Mouse (Mus musculus) heart, adult 2 months (tissue): ENCODE data around the gene Slc35d1. TPM values are rescaled to one million over a fixed set of nuclear protein-coding genes. Genes with fewer than 3 reads are reported as not detected.

ENCODE experiments used
- DNase-seq, 2 experiments: peaks; one replicate each; pipeline ENCODE4 v3.0.0; 2021
- H3K27ac ChIP-seq: fragments of 200-600 bp; 2 replicates; pipeline ENCODE4 v1.8.1; 2022
- H3K27me3 ChIP-seq: fragments of 200-500 bp; 2 replicates; pipeline ENCODE4 v1.6.1; 2012; ENCODE audit warnings: mild to moderate bottlenecking, low read length, inconsistent platforms, mixed read lengths; ENCODE audit not compliant: control insufficient read depth, insufficient read depth
- H3K36me3 ChIP-seq: fragments of 200-500 bp; 2 replicates; pipeline ENCODE4 v1.6.1; 2012; ENCODE audit warnings: low read length, inconsistent platforms; ENCODE audit not compliant: control insufficient read depth, insufficient read depth
- H3K4me1 ChIP-seq: fragments of 200-500 bp; 2 replicates; pipeline ENCODE4 v1.6.1; 2011; ENCODE audit warnings: low read length; ENCODE audit not compliant: control insufficient read depth, insufficient read depth
- H3K4me3 ChIP-seq: fragments of 200-600 bp; 2 replicates; pipeline ENCODE4 v1.8.1; 2022
- H3K79me2 ChIP-seq: fragments of 200-500 bp; replicated peaks from 2 replicates; pipeline ENCODE4 v1.6.1; 2012; ENCODE audit warnings: mild to moderate bottlenecking, inconsistent platforms, low read length, moderate library complexity, mixed read lengths; ENCODE audit not compliant: control insufficient read depth, insufficient read depth
- H3K9ac ChIP-seq: fragments of 200-500 bp; 2 replicates; pipeline ENCODE4 v1.6.1; 2012; ENCODE audit warnings: low read depth, mild to moderate bottlenecking, control low read depth, inconsistent platforms, low read length, mixed read lengths
- CTCF ChIP-seq: fragments of 200-600 bp; IDR thresholded peaks from 2 replicates; pipeline ENCODE4 v1.8.1; 2022; ENCODE audit warnings: antibody characterized with exemption, mild to moderate bottlenecking, moderate library complexity
- EP300 ChIP-seq: fragments of 200-500 bp; IDR thresholded peaks from 2 replicates; pipeline ENCODE4 v1.6.1; 2011; ENCODE audit warnings: low read depth, low read length, control low read depth; ENCODE audit not compliant: insufficient read depth
- POLR2A ChIP-seq: fragments of 200-500 bp; IDR thresholded peaks from 2 replicates; pipeline ENCODE4 v1.6.1; 2011; ENCODE audit warnings: mild to moderate bottlenecking, low read depth, low read length, control low read depth; ENCODE audit not compliant: insufficient read depth
- WGBS: fragments of 180-500 bp; shearing (Covaris S2); methylation state at CpG from one replicate; pipeline ENCODE4 v1.1.7; 2018; 5-methylcytosine and 5-hydroxymethylcytosine counted together
- intact Hi-C: fragments of 180-260 bp; cut with DNase I; formaldehyde crosslinking; loops from one replicate; pipeline ENCODE4 v1.15.1; 2025
- polyA plus RNA-seq: library from polyadenylated mRNA; depleted of rRNA; stranded (reverse); fragments of >200 nt; gene quantifications from 2 replicates; pipeline ENCODE4 v1.2.3, GENCODE M21; 2012
- total RNA-seq, 2 experiments: library from RNA; stranded (reverse); gene quantifications; 2 replicates each; pipeline ENCODE4 v1.2.3; 2021

The Slc35d1 gene
- total and polyA plus RNA-seq, 3 experiments, result 3.9 to 8.0 (median 7.6) TPM

- WGBS, result 34% methylated on average over 6 of the region's 6 CpGs
- DNase-seq, result no peak
- H3K4me1 ChIP-seq, result no peaks in the 10 kb centered on the region
- H3K36me3 ChIP-seq, result no peaks in the 10 kb centered on the region
- intact Hi-C loops, result no loop called here
- H3K27me3 ChIP-seq, result no peaks in the 10 kb centered on the region
- no peaks in the 10 kb centered on the region for H3K79me2 ChIP-seq
- H3K4me3 ChIP-seq, result no peak overlapping the region
- TF ChIP-seq EP300 (no peak), CTCF (no peak)
- H3K27ac ChIP-seq, result no peak overlapping the region
- no peak overlapping the region for H3K9ac ChIP-seq
Observed at GRCm38 (mm10) chr4:103249436-103250085, 34.6 kb upstream of the Slc35d1 start.

- DNase-seq, result no peak
- WGBS, result 97% methylated on average over 2 of the region's 2 CpGs
- no peak overlapping the region for H3K4me3 ChIP-seq
Observed at GRCm38 (mm10) chr4:103247813-103248212, 32.8 kb upstream of the Slc35d1 start.

GRCm38 (mm10) chr4:103247249-103247648 is 32.3 kb upstream of the Slc35d1 start:
- intact Hi-C loops, result no loop called here

More at GRCm38 (mm10) chr4:103247813-103248212, 32.8 kb upstream of the Slc35d1 start:
- Histone ChIP-seq H3K79me2 (no peaks in the 10 kb centered on the region), H3K36me3 (no peaks in the 10 kb centered on the region), H3K4me1 (no peaks in the 10 kb centered on the region), H3K27ac (no peak overlapping the region), H3K27me3 (no peaks in the 10 kb centered on the region), H3K9ac (no peak overlapping the region)
- intact Hi-C loops, result no loop called here
- no peak for TF ChIP-seq CTCF
- TF ChIP-seq POLR2A, result no peak
- TF ChIP-seq EP300, result no peak

GRCm38 (mm10) chr4:103232156-103232555 is 17.2 kb upstream of the Slc35d1 start:
- no peak for DNase-seq
- H3K36me3 ChIP-seq, result no peaks in the 10 kb centered on the region
- H3K27me3 ChIP-seq, result no peaks in the 10 kb centered on the region
- no peak overlapping the region for H3K27ac ChIP-seq
- 60% methylated on average over 2 of the region's 2 CpGs for WGBS
- intact Hi-C loops, result no loop called here
- H3K4me1 ChIP-seq, result no peaks in the 10 kb centered on the region
- no peak overlapping the region for H3K4me3 ChIP-seq
- H3K9ac ChIP-seq, result no peak overlapping the region
- H3K79me2 ChIP-seq, result no peaks in the 10 kb centered on the region
- no peak for TF ChIP-seq EP300
- TF ChIP-seq CTCF, result no peak
- TF ChIP-seq POLR2A, result no peak

More at GRCm38 (mm10) chr4:103247249-103247648, 32.3 kb upstream of the Slc35d1 start:
- no peaks in the 10 kb centered on the region for H3K36me3 ChIP-seq
- WGBS, result 84% methylated on average over 3 of the region's 3 CpGs
- no peaks in the 10 kb centered on the region for H3K27me3 ChIP-seq
- no peaks in the 10 kb centered on the region for H3K4me1 ChIP-seq
- TF ChIP-seq CTCF (no peak), EP300 (no peak), POLR2A (no peak)
- no peak for DNase-seq
- H3K4me3 ChIP-seq, result no peak overlapping the region
- no peak overlapping the region for H3K9ac ChIP-seq
- no peaks in the 10 kb centered on the region for H3K79me2 ChIP-seq
- H3K27ac ChIP-seq, result no peak overlapping the region

GRCm38 (mm10) chr4:103222854-103223253 is 7.9 kb upstream of the Slc35d1 start:
- no peaks in the 10 kb centered on the region for H3K79me2 ChIP-seq
- no peak overlapping the region for H3K9ac ChIP-seq
- WGBS, result 29% methylated on average over 9 of the region's 9 CpGs
- intact Hi-C loops, result no loop called here
- H3K4me1 ChIP-seq, result no peaks in the 10 kb centered on the region
- H3K27me3 ChIP-seq, result no peaks in the 10 kb centered on the region
- TF ChIP-seq CTCF (no peak), EP300 (no peak), POLR2A (no peak)
- H3K4me3 ChIP-seq, result no peak overlapping the region
- no peaks in the 10 kb centered on the region for H3K36me3 ChIP-seq
- H3K27ac ChIP-seq, result no peak overlapping the region
- no peak for DNase-seq

- H3K4me3 ChIP-seq, result no peak overlapping the region
- H3K27me3 ChIP-seq, result no peaks in the 10 kb centered on the region
- H3K79me2 ChIP-seq, result no peaks in the 10 kb centered on the region
- no peak for DNase-seq
- no peaks in the 10 kb centered on the region for H3K4me1 ChIP-seq
- WGBS, result 48% methylated on average over 6 of the region's 6 CpGs
- no peak overlapping the region for H3K27ac ChIP-seq
- intact Hi-C loops, result no loop called here
- no peak overlapping the region for H3K9ac ChIP-seq
- TF ChIP-seq POLR2A, result no peak
- no peak for TF ChIP-seq CTCF
- TF ChIP-seq EP300, result no peak
- H3K36me3 ChIP-seq, result no peaks in the 10 kb centered on the region
Observed at GRCm38 (mm10) chr4:103221789-103222188, 6.8 kb upstream of the Slc35d1 start.
